Mouse (Mus musculus): Measurements from ENCODE around the gene Ahdc1. TPM values are rescaled to one million over a fixed set of nuclear protein-coding genes. Genes with fewer than 3 reads are reported as not detected.

Ahdc1 gene
- total and polyA plus RNA-seq, 2 experiments from 2014 or later: 5.2 to 40.5 TPM

DNA sequence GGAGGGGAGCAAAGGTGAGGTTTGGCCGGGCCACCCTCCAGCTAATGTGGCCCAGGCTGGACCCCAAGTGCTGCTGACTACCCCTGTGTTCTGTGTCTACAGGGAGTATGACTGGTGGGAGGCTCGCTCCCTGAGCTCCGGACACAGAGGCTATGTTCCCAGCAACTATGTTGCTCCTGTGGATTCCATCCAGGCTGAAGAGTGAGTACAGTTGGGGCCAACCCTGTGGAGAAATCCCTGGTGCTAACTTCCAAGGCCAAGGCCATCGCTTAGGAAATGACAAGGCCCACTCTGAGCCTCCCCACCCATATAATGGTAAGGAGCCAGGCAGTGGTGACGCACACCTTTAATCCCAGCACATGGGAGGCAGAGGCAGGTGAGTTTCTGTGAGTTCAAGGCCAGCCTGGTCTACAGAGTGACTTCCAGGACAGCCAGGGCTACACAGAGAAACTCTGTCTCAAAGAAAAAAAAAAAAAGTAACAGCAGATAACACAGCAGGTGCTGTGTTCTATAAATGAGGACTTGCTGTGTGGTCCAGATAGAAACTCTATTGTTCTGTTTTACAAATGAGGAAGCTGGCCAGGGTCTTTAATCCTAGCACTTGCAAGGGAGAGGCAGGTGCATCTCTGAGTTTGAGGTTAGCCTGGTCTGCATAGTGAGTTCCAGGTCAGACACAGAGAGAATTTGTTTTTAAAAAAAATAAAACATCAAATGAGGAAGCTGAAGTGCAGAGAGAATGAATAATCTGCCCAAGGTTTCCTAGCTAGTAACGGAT, 22.3 kb upstream of the Ahdc1 start:
- no peak for DNase-seq (ENCODE audit: low spot score)

DNA sequence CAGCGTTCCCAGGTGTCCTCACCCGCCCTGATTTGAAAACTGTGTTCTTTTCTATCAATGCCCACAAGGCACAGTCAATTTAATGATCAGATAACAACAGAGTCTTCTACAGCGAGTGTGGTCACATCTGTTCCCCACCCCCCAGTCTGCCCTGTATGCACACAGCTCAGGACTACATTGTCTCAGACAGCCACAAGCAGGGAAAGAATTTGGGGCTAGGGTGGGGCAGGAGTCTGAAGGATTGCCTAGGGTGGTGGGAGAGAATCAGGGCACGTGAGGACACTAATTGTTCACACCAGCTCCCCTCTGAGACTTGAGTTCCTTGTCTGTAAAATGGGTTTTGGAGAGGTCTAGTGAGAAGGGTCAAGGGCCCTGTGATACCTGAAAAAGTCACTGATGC, 17.5 kb upstream of the Ahdc1 start:
- WGBS: 68% methylated on average over 4 of the region's 4 CpGs
- no peak overlapping the region for H3K9ac ChIP-seq (replicated peaks; ENCODE audit: low read depth, low read length)
- H3K4me2 ChIP-seq (ENCODE audit: low read depth, low read length): no peak overlapping the region
- no peaks in the 10 kb centered on the region for H3K27me3 ChIP-seq (ENCODE audit: control insufficient read depth, insufficient read depth, low read length)
- no peaks in the 10 kb centered on the region for H3K9me3 ChIP-seq (replicated peaks; ENCODE audit: control insufficient read depth, low read length)
- H3K4me3 ChIP-seq (ENCODE audit: low read depth, low read length): no peak overlapping the region
- ATAC-seq (ENCODE audit: insufficient read depth, low read depth) (no peak), DNase-seq (ENCODE audit: low spot score) (no peak)
- no peaks in the 10 kb centered on the region for H3K36me3 ChIP-seq (replicated peaks; ENCODE audit: control insufficient read depth, insufficient read depth, low read length)
- no peak overlapping the region for H3K27ac ChIP-seq (ENCODE audit: low read depth)
- TF ChIP-seq EP300 (IDR thresholded peaks at IDR 0.05; ENCODE audit: low read depth) (no peak), CTCF (IDR thresholded peaks at IDR 0.05; ENCODE audit: low read depth) (no peak)
- H3K4me1 ChIP-seq (ENCODE audit: control insufficient read depth, insufficient read depth): no peaks in the 10 kb centered on the region

More for the DNA sequence above, 22.3 kb upstream of the Ahdc1 start:
- Histone ChIP-seq H3K36me3 (replicated peaks; ENCODE audit: control insufficient read depth, insufficient read depth, low read length) (no peaks in the 10 kb centered on the region), H3K27ac (ENCODE audit: low read depth) (no peak overlapping the region), H3K4me3 (ENCODE audit: low read depth, low read length) (no peak overlapping the region), H3K9ac (replicated peaks; ENCODE audit: low read depth, low read length) (no peak overlapping the region), H3K9me3 (replicated peaks; ENCODE audit: control insufficient read depth, low read length) (no peaks in the 10 kb centered on the region), H3K4me2 (ENCODE audit: low read depth, low read length) (no peak overlapping the region), H3K4me1 (ENCODE audit: control insufficient read depth, insufficient read depth) (peaks cover 11% of the 10 kb centered on the region; the same call in 1 of the 2 replicates), H3K27me3 (ENCODE audit: control insufficient read depth, insufficient read depth, low read length) (no peaks in the 10 kb centered on the region)
- 89% methylated on average over 6 of the region's 6 CpGs for WGBS
- ATAC-seq (ENCODE audit: insufficient read depth, low read depth): no peak
- no peak for TF ChIP-seq CTCF (IDR thresholded peaks at IDR 0.05; ENCODE audit: low read depth)

GRCm38 (mm10) chr4:132997469-132998237, 13.4 kb upstream of the Ahdc1 start:
- Histone ChIP-seq H3K4me3 (ENCODE audit: low read depth, low read length) (no peak overlapping the region), H3K9me3 (replicated peaks; ENCODE audit: control insufficient read depth, low read length) (no peaks in the 10 kb centered on the region), H3K36me3 (replicated peaks; ENCODE audit: control insufficient read depth, insufficient read depth, low read length) (no peaks in the 10 kb centered on the region), H3K27ac (ENCODE audit: low read depth) (no peak overlapping the region), H3K9ac (replicated peaks; ENCODE audit: low read depth, low read length) (no peak overlapping the region), H3K4me1 (ENCODE audit: control insufficient read depth, insufficient read depth) (peaks cover 6% of the 10 kb centered on the region; the same call in 1 of the 2 replicates), H3K27me3 (ENCODE audit: control insufficient read depth, insufficient read depth, low read length) (no peaks in the 10 kb centered on the region), H3K4me2 (ENCODE audit: low read depth, low read length) (no peak overlapping the region)
- WGBS: 41% methylated on average over 14 of the region's 14 CpGs
- no peak for ATAC-seq (ENCODE audit: insufficient read depth, low read depth)
- 0 out of 2 replicates have a peak, but pooled peaks have one; percentile 11 for TF ChIP-seq CTCF (IDR thresholded peaks at IDR 0.05; ENCODE audit: low read depth)
- TF ChIP-seq EP300 (IDR thresholded peaks at IDR 0.05; ENCODE audit: low read depth): no peak
- DNase-seq (ENCODE audit: low spot score): no peak

GRCm38 (mm10) chr4:133002896-133003295, 8.2 kb upstream of the Ahdc1 start:
- Histone ChIP-seq H3K27ac (ENCODE audit: low read depth) (peak overlapping the region; percentile 86), H3K9ac (replicated peaks; ENCODE audit: low read depth, low read length) (no peak overlapping the region), H3K4me2 (ENCODE audit: low read depth, low read length) (peak overlapping the region; percentile 35), H3K4me1 (ENCODE audit: control insufficient read depth, insufficient read depth) (peaks cover 9% of the 10 kb centered on the region; the same call in 1 of the 2 replicates), H3K27me3 (ENCODE audit: control insufficient read depth, insufficient read depth, low read length) (no peaks in the 10 kb centered on the region), H3K36me3 (replicated peaks; ENCODE audit: control insufficient read depth, insufficient read depth, low read length) (no peaks in the 10 kb centered on the region), H3K9me3 (replicated peaks; ENCODE audit: control insufficient read depth, low read length) (no peaks in the 10 kb centered on the region), H3K4me3 (ENCODE audit: low read depth, low read length) (no peak overlapping the region)
- peak; percentile 78 for ATAC-seq (ENCODE audit: insufficient read depth, low read depth)
- TF ChIP-seq CTCF (IDR thresholded peaks at IDR 0.05; ENCODE audit: low read depth) (no peak), EP300 (IDR thresholded peaks at IDR 0.05; ENCODE audit: low read depth) (peak; percentile 62; the same call in 1 of the 2 replicates)
- WGBS: 7% methylated on average over 10 of the region's 10 CpGs
- peak; percentile 83 for DNase-seq (ENCODE audit: low spot score)

DNA sequence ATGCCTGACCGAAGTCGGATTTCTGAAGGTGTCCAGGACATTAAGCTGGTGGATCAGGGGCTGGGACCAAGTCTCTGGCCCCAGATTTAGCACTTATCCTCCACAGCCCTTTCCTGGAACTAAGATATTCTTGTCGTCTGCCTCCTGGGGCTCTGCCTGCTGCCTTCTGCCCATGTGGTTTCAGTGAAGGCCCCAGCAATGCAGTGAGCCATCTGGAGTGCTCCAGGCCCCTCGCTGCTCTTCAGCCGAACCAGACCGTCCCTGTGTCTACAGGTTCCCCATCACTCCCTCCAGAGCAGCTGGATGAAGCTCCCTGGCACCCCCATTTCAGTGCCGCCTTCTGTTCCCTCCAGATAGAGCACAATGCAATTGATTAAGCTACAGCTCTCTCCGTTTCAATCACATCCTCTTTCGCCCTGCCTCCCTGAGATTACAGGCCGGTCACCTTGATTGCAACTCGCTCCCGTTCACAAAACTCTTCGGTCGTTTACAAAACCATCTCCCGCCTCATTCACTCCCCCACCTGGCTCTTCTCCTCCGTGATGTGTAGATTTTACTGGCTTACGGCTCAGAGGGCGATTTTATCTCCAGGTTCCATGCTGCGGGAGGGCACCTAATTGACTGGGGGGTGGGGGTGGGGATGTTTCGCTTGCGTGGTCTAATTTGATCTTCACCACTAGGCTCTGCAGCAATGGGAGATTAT, 7.6 kb upstream of the Ahdc1 start:
- TF ChIP-seq EP300 (IDR thresholded peaks at IDR 0.05; ENCODE audit: low read depth) (no peak), CTCF (IDR thresholded peaks at IDR 0.05; ENCODE audit: low read depth) (no peak)
- H3K4me2 ChIP-seq (ENCODE audit: low read depth, low read length): peak overlapping the region; percentile 35; the same call in 1 of the 2 replicates
- peaks cover 9% of the 10 kb centered on the region; the same call in 1 of the 2 replicates for H3K4me1 ChIP-seq (ENCODE audit: control insufficient read depth, insufficient read depth)
- no peaks in the 10 kb centered on the region for H3K9me3 ChIP-seq (replicated peaks; ENCODE audit: control insufficient read depth, low read length)
- 28% methylated on average over 21 of the region's 21 CpGs for WGBS
- no peaks in the 10 kb centered on the region for H3K27me3 ChIP-seq (ENCODE audit: control insufficient read depth, insufficient read depth, low read length)
- peak; percentile 71 for ATAC-seq (ENCODE audit: insufficient read depth, low read depth)
- H3K9ac ChIP-seq (replicated peaks; ENCODE audit: low read depth, low read length): no peak overlapping the region
- no peak overlapping the region for H3K4me3 ChIP-seq (ENCODE audit: low read depth, low read length)
- DNase-seq (ENCODE audit: low spot score): peak; percentile 37
- peak overlapping the region; percentile 86 for H3K27ac ChIP-seq (ENCODE audit: low read depth)
- no peaks in the 10 kb centered on the region for H3K36me3 ChIP-seq (replicated peaks; ENCODE audit: control insufficient read depth, insufficient read depth, low read length)

Measured in heart, postnatal 0 days (tissue).